Mouse (Mus musculus) lung, adult 18-20 months (tissue): ENCODE data around the gene Uggt2.

ENCODE experiments used
- DNase-seq, 2 experiments: peaks; one replicate each; pipeline ENCODE4 v3.0.0; 2022; ENCODE audit warnings: mixed read lengths in 2 of 2

The Uggt2 gene

GRCm38 (mm10) chr14:119098851-119099569 lies at the start of gene Uggt2:
TSS of gene Uggt2 (minus strand) at chr14:119099430.
- peak; percentile 45 to 64 for DNase-seq

GRCm38 (mm10) chr14:119139381-119139950 lies 40.2 kb upstream of the Uggt2 start:
- no peak for DNase-seq

GRCm38 (mm10) chr14:119138786-119139100 lies 39.5 kb upstream of the Uggt2 start:
- DNase-seq = no peak

GRCm38 (mm10) chr14:119137906-119138785 lies 38.9 kb upstream of the Uggt2 start, which contains the start of gene Hs6st3:
TSS of gene Hs6st3 (plus strand) at chr14:119138341.
- DNase-seq = no peak

- peak; percentile 28 to 48 for DNase-seq
Measured at GRCm38 (mm10) chr14:119137512-119137905, 38.3 kb upstream of the Uggt2 start.

GRCm38 (mm10) chr14:119127330-119127729 lies 28.1 kb upstream of the Uggt2 start:
- DNase-seq = no peak

- DNase-seq = no peak
Measured at GRCm38 (mm10) chr14:119125840-119126239, 26.6 kb upstream of the Uggt2 start.

GRCm38 (mm10) chr14:119124061-119124460 lies 24.8 kb upstream of the Uggt2 start:
- DNase-seq = no peak

GRCm38 (mm10) chr14:119123582-119123981 lies 24.4 kb upstream of the Uggt2 start:
- no peak for DNase-seq

GRCm38 (mm10) chr14:119112558-119112957 lies 13.3 kb upstream of the Uggt2 start:
- DNase-seq = no peak

GRCm38 (mm10) chr14:119109776-119110218 lies 10.6 kb upstream of the Uggt2 start:
- DNase-seq = no peak

- DNase-seq = no peak
Measured at GRCm38 (mm10) chr14:119108776-119109301, 9.6 kb upstream of the Uggt2 start.

- DNase-seq = no peak
Measured at GRCm38 (mm10) chr14:119107591-119107990, 8.4 kb upstream of the Uggt2 start.

- DNase-seq = no peak
Measured at GRCm38 (mm10) chr14:119099570-119099891, 301 bp upstream of the Uggt2 start.

GRCm38 (mm10) chr14:119061811-119062210 lies 37.4 kb downstream of the Uggt2 start:
- DNase-seq = no peak

- DNase-seq = no peak
Measured at GRCm38 (mm10) chr14:119060682-119061081, 38.5 kb downstream of the Uggt2 start.

GRCm38 (mm10) chr14:119057014-119057413 lies 42.2 kb downstream of the Uggt2 start:
- DNase-seq = no peak

GRCm38 (mm10) chr14:119052969-119053368 lies 46.3 kb downstream of the Uggt2 start:
- no peak for DNase-seq

GRCm38 (mm10) chr14:119052361-119052760 lies 46.9 kb downstream of the Uggt2 start:
- no peak for DNase-seq

GRCm38 (mm10) chr14:119043765-119044164 lies 55.5 kb downstream of the Uggt2 start:
- no peak for DNase-seq

- peak in 1 of 2 experiments; percentile 7 for DNase-seq
Measured at GRCm38 (mm10) chr14:119040253-119040652, 59.0 kb downstream of the Uggt2 start.

- DNase-seq = no peak
Measured at GRCm38 (mm10) chr14:119037755-119038154, 61.5 kb downstream of the Uggt2 start.

- no peak for DNase-seq
Measured at GRCm38 (mm10) chr14:119037076-119037683, 62.0 kb downstream of the Uggt2 start.
